Mouse (Mus musculus): ENCODE data around the gene Aass. TPM values are rescaled to one million over a fixed set of nuclear protein-coding genes. Genes with fewer than 3 reads are reported as not detected.
"Not testable (repeated sequence)": the region's sequence is repeated elsewhere in the genome, so short reads cannot be mapped to it uniquely, and the experiment has no call there.

The Aass gene
- 0.46 and 0.72 TPM in 2 replicates for polyA plus RNA-seq (2015; fragmentation: Nextera tagmentation; extraction: Ambion mirVana)

DNA sequence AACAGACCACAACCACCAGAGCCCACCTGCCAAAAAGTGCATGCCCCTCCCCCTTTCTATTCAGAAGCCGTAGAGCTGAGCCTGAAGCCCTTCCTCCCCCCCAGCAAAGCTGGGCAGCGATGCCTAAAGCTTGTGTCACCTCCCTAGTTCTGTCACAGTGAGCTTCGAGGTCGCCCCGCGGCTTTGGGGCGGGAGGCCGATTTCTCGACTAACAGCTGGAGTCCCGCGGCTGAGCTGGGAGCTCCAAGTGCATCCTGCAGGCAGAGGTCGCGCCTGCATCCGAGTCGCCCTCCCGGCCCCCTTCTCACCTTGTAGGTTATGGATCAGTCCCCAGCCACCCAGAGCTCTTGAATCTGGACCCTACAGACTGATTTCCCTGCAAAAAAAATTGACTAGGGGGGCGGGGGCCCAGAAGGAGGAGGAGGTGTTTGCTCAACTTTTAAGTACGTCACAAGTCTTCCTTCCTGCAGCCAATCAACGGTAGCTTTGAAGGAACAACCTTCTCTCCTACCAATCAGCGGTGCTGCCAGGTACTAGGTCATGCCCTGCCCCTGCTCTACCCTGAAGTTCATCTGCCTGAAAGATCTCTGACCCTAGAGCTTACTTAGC, at the start of gene Aass:
Gene Aass (minus strand): TSS at position 414 of the 609 bp plus-strand sequence.
- H3K4me2 ChIP-seq (ENCODE audit: low read depth, low read length): peak within 1 kb of the TSS; percentile 70
- peak within 1 kb of the TSS; percentile 51 for H3K4me3 ChIP-seq (ENCODE audit: low read length)
- 0 out of 2 replicates have a peak, but pooled peaks cover 2% of the 10 kb centered on the region for H3K4me1 ChIP-seq (ENCODE audit: control insufficient read depth, insufficient read depth, low read length)
- 0 out of 2 replicates have a peak, but pooled peaks cover 3% of the 10 kb centered on the region for H3K27me3 ChIP-seq (ENCODE audit: control insufficient read depth, insufficient read depth, low read length)
- H3K27ac ChIP-seq (ENCODE audit: low read length): no peak within 1 kb of the TSS
- peak within 1 kb of the TSS; percentile 53 for H3K9ac ChIP-seq (ENCODE audit: low read length)
- no peak for ATAC-seq (replicated peaks; ENCODE audit: extremely low read depth, insufficient read depth, low FRiP score)
- H3K36me3 ChIP-seq (ENCODE audit: control insufficient read depth, insufficient read depth): no peaks in the 10 kb centered on the region
- WGBS: under 1% methylated on average over 20 of the region's 20 CpGs
- no peaks in the 10 kb centered on the region for H3K9me3 ChIP-seq (replicated peaks; ENCODE audit: control insufficient read depth, low read length)

DNA sequence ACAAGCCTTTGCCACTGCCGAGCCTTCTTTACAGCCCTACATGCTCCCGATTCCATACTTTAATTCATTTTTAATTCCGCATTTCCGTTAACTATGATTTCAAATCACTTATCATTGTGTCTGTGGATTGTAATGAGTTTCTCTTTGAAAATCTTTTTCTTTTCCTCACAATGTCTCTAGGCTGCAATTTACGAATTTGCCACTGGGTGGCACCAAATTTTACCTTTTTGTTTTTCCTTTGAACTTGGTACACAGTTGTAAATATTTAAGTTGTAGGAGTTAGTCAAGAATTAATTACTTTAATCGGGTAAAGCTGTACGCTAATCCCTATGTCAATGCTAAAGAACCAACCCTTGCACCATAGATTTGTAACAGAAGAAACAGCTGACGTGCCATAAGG, 47.3 kb upstream of the Aass start:
- Histone ChIP-seq H3K4me2 (ENCODE audit: low read depth, low read length) (peak overlapping the region; percentile 47; the same call in 1 of the 2 replicates), H3K27me3 (ENCODE audit: control insufficient read depth, insufficient read depth, low read length) (no peaks in the 10 kb centered on the region), H3K9ac (ENCODE audit: low read length) (no peak overlapping the region), H3K4me1 (ENCODE audit: control insufficient read depth, insufficient read depth, low read length) (no peaks in the 10 kb centered on the region), H3K9me3 (replicated peaks; ENCODE audit: control insufficient read depth, low read length) (no peaks in the 10 kb centered on the region), H3K4me3 (ENCODE audit: low read length) (peak overlapping the region; percentile 34), H3K36me3 (ENCODE audit: control insufficient read depth, insufficient read depth) (no peaks in the 10 kb centered on the region), H3K27ac (ENCODE audit: low read length) (no peak overlapping the region)
- WGBS: 19% methylated on average over 8 of the region's 8 CpGs
- ATAC-seq (replicated peaks; ENCODE audit: extremely low read depth, insufficient read depth, low FRiP score): no peak

- H3K9ac ChIP-seq (ENCODE audit: low read length); H3K9me3 ChIP-seq (replicated peaks; ENCODE audit: control insufficient read depth, low read length); H3K4me3 ChIP-seq (ENCODE audit: low read length); H3K27ac ChIP-seq (ENCODE audit: low read length); ATAC-seq (replicated peaks; ENCODE audit: extremely low read depth, insufficient read depth, low FRiP score); H3K4me1 ChIP-seq (ENCODE audit: control insufficient read depth, insufficient read depth, low read length); H3K27me3 ChIP-seq (ENCODE audit: control insufficient read depth, insufficient read depth, low read length); H3K4me2 ChIP-seq (ENCODE audit: low read depth, low read length); H3K36me3 ChIP-seq (ENCODE audit: control insufficient read depth, insufficient read depth): not testable (repeated sequence)
- WGBS: 66% methylated on average over 1 of the region's 2 CpGs
Measured at GRCm38 (mm10) chr6:23163824-23164223, 31.0 kb upstream of the Aass start.

GRCm38 (mm10) chr6:23156357-23156756, 23.6 kb upstream of the Aass start:
- H3K4me3 ChIP-seq (ENCODE audit: low read length); ATAC-seq (replicated peaks; ENCODE audit: extremely low read depth, insufficient read depth, low FRiP score); H3K27ac ChIP-seq (ENCODE audit: low read length); H3K4me1 ChIP-seq (ENCODE audit: control insufficient read depth, insufficient read depth, low read length); H3K4me2 ChIP-seq (ENCODE audit: low read depth, low read length); H3K36me3 ChIP-seq (ENCODE audit: control insufficient read depth, insufficient read depth); H3K9ac ChIP-seq (ENCODE audit: low read length); H3K9me3 ChIP-seq (replicated peaks; ENCODE audit: control insufficient read depth, low read length); H3K27me3 ChIP-seq (ENCODE audit: control insufficient read depth, insufficient read depth, low read length): not testable (repeated sequence)
- WGBS: 59% methylated on average over 2 of the region's 3 CpGs

- Histone ChIP-seq H3K36me3 (ENCODE audit: control insufficient read depth, insufficient read depth) (no peaks in the 10 kb centered on the region), H3K9me3 (replicated peaks; ENCODE audit: control insufficient read depth, low read length) (no peaks in the 10 kb centered on the region), H3K4me2 (ENCODE audit: low read depth, low read length) (no peak overlapping the region), H3K4me3 (ENCODE audit: low read length) (no peak overlapping the region), H3K27me3 (ENCODE audit: control insufficient read depth, insufficient read depth, low read length) (no peaks in the 10 kb centered on the region), H3K27ac (ENCODE audit: low read length) (no peak overlapping the region), H3K9ac (ENCODE audit: low read length) (no peak overlapping the region), H3K4me1 (ENCODE audit: control insufficient read depth, insufficient read depth, low read length) (no peaks in the 10 kb centered on the region)
- no peak for ATAC-seq (replicated peaks; ENCODE audit: extremely low read depth, insufficient read depth, low FRiP score)
- WGBS: 90% methylated on average over 2 of the region's 2 CpGs
Measured at GRCm38 (mm10) chr6:23153112-23153511, 20.3 kb upstream of the Aass start.

DNA sequence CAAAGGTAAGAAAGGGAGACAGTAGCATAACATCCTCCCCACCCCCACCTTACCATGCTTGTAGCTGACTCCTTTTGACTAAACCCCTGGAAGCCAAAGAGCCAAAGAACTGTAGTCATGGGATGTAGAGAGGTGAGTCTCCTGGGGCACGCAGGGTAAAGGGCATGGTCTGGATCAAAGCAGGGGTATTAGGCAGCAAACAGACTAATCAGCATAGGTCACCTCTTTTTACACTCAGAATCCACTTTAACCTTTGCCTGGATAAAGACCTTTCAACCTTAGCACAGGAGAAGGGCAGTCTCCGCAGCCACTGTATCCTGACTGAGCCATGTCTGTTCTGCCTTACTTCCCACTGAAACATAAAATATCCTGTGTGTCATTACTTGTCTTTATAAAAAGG, 14.4 kb upstream of the Aass start:
- no peak for ATAC-seq (replicated peaks; ENCODE audit: extremely low read depth, insufficient read depth, low FRiP score)
- H3K27ac ChIP-seq (ENCODE audit: low read length): no peak overlapping the region
- no peaks in the 10 kb centered on the region for H3K27me3 ChIP-seq (ENCODE audit: control insufficient read depth, insufficient read depth, low read length)
- no peak overlapping the region for H3K4me3 ChIP-seq (ENCODE audit: low read length)
- no peaks in the 10 kb centered on the region for H3K4me1 ChIP-seq (ENCODE audit: control insufficient read depth, insufficient read depth, low read length)
- 85% methylated on average over 2 of the region's 2 CpGs for WGBS
- H3K9me3 ChIP-seq (replicated peaks; ENCODE audit: control insufficient read depth, low read length): no peaks in the 10 kb centered on the region
- H3K4me2 ChIP-seq (ENCODE audit: low read depth, low read length): no peak overlapping the region
- no peak overlapping the region for H3K9ac ChIP-seq (ENCODE audit: low read length)
- no peaks in the 10 kb centered on the region for H3K36me3 ChIP-seq (ENCODE audit: control insufficient read depth, insufficient read depth)

GRCm38 (mm10) chr6:23143980-23144379, 11.2 kb upstream of the Aass start:
- H3K27me3 ChIP-seq (ENCODE audit: control insufficient read depth, insufficient read depth, low read length): no peaks in the 10 kb centered on the region
- no peak overlapping the region for H3K27ac ChIP-seq (ENCODE audit: low read length)
- no peaks in the 10 kb centered on the region for H3K9me3 ChIP-seq (replicated peaks; ENCODE audit: control insufficient read depth, low read length)
- no peak overlapping the region for H3K9ac ChIP-seq (ENCODE audit: low read length)
- H3K36me3 ChIP-seq (ENCODE audit: control insufficient read depth, insufficient read depth): no peaks in the 10 kb centered on the region
- no peaks in the 10 kb centered on the region for H3K4me1 ChIP-seq (ENCODE audit: control insufficient read depth, insufficient read depth, low read length)
- no peak overlapping the region for H3K4me3 ChIP-seq (ENCODE audit: low read length)
- ATAC-seq (replicated peaks; ENCODE audit: extremely low read depth, insufficient read depth, low FRiP score): no peak
- H3K4me2 ChIP-seq (ENCODE audit: low read depth, low read length): no peak overlapping the region

- Histone ChIP-seq H3K4me3 (ENCODE audit: low read length) (no peak overlapping the region), H3K4me2 (ENCODE audit: low read depth, low read length) (no peak overlapping the region), H3K9ac (ENCODE audit: low read length) (no peak overlapping the region), H3K4me1 (ENCODE audit: control insufficient read depth, insufficient read depth, low read length) (0 out of 2 replicates have a peak, but pooled peaks cover 2% of the 10 kb centered on the region), H3K27ac (ENCODE audit: low read length) (no peak overlapping the region), H3K36me3 (ENCODE audit: control insufficient read depth, insufficient read depth) (no peaks in the 10 kb centered on the region), H3K9me3 (replicated peaks; ENCODE audit: control insufficient read depth, low read length) (no peaks in the 10 kb centered on the region), H3K27me3 (ENCODE audit: control insufficient read depth, insufficient read depth, low read length) (0 out of 2 replicates have a peak, but pooled peaks cover 3% of the 10 kb centered on the region)
- no peak for ATAC-seq (replicated peaks; ENCODE audit: extremely low read depth, insufficient read depth, low FRiP score)
- 67% methylated on average over 4 of the region's 4 CpGs for WGBS
Measured at GRCm38 (mm10) chr6:23131015-23131414, 1.8 kb downstream of the Aass start.

GRCm38 (mm10) chr6:23129201-23129600, 3.6 kb downstream of the Aass start:
- no peak overlapping the region for H3K4me2 ChIP-seq (ENCODE audit: low read depth, low read length)
- H3K27me3 ChIP-seq (ENCODE audit: control insufficient read depth, insufficient read depth, low read length): 0 out of 2 replicates have a peak, but pooled peaks cover 3% of the 10 kb centered on the region
- 0 out of 2 replicates have a peak, but pooled peaks cover 2% of the 10 kb centered on the region for H3K4me1 ChIP-seq (ENCODE audit: control insufficient read depth, insufficient read depth, low read length)
- no peak overlapping the region for H3K9ac ChIP-seq (ENCODE audit: low read length)
- no peak overlapping the region for H3K4me3 ChIP-seq (ENCODE audit: low read length)
- H3K36me3 ChIP-seq (ENCODE audit: control insufficient read depth, insufficient read depth): no peaks in the 10 kb centered on the region
- ATAC-seq (replicated peaks; ENCODE audit: extremely low read depth, insufficient read depth, low FRiP score): no peak
- WGBS: 61% methylated on average over 4 of the region's 4 CpGs
- no peaks in the 10 kb centered on the region for H3K9me3 ChIP-seq (replicated peaks; ENCODE audit: control insufficient read depth, low read length)
- no peak overlapping the region for H3K27ac ChIP-seq (ENCODE audit: low read length)

Data from heart, embryonic 16.5 days (tissue).